Mouse (Mus musculus) naive thymus-derived CD4-positive, alpha-beta T cell, adult 2 months (primary cell): ENCODE measurements around the gene Cacng1.

ENCODE experiments used
- DNase-seq: peaks from one replicate; pipeline ENCODE4 v3.0.0-alpha.2; 2011; ENCODE audit warnings: low read depth

Gene Cacng1

DNA sequence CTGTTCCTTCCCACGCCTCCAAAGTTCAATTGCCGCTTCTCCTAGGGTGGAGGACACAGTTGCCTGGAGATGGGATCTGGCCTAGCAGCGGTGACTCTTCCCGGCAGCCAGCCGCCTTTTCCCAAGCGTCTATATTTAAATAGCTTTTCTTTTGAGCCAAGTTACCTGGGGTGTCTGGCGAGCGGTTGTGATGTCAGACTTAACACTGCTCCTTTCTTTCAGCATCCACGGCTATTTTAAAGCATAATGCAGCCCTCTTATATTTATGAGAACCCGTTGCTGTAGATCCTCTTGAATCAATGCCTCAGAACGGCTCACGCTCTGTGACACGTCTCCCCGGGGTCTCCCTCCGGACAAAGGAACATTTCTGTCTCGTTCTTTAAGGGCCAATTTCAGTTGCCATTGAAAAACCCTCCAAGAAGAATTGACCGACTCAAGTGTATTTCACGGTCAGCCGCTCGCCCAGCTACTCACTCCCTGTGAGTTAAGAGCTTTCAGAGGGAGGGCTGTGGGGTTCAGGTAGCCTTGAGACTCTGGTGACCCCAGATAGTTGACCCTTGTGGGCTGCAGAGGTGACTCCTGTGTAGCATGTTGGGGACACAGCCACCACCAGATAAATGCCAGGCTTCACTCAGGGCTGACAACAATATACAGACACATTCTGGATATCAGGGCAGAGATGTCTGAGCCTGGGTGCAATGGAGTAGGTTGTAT, 8.3 kb downstream of the Cacng1 start:
- no peak for DNase-seq

GRCm38 (mm10) chr11:107705476-107706074, 10.7 kb downstream of the Cacng1 start:
- no peak for DNase-seq

GRCm38 (mm10) chr11:107705060-107705459, 11.3 kb downstream of the Cacng1 start:
- DNase-seq = no peak

GRCm38 (mm10) chr11:107703272-107704134, 12.8 kb downstream of the Cacng1 start:
- DNase-seq = no peak

DNA sequence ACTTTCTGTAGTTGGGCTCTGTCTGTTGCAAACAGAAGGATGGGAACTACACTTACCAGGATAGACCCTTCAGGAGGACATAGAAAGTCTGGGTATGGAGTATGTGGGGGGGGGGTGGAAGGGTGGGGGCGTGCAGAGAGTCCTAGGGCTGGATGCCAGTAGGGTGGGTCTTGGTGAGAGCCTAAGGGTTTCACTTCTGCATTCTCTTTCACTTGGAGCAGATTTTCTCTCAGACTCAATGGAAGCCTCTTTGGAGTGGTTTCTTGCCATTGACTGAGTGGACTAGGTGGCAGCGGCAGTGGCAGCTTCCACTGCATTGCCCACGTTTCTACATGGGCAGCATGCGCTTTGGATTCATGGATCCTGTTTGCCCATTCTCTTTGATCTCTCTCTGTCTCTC, 16.4 kb downstream of the Cacng1 start:
- no peak for DNase-seq

- peak; percentile 12 for DNase-seq
Observed at GRCm38 (mm10) chr11:107693338-107693737, 23.0 kb downstream of the Cacng1 start.

DNA sequence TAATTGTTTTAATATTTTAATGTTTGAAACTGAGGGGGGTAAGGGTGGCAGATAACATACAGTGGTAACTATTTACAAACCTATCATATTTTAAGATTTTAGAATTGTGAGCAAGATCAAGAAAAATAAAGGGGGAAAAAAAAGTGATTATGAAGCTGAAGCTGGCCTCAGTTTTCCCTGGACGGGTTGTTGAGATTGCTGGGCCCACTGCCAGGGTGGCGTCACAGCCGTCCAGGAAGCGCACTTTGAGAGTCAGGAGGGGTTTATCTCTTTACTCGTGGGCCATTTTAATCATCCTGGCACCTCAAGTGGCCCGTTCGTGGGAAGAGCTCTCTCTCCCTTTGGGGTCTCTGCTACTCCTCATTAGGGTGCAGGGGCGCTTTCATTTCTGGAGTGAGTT, 24.8 kb downstream of the Cacng1 start:
- DNase-seq = no peak

GRCm38 (mm10) chr11:107688480-107688879, 27.8 kb downstream of the Cacng1 start:
- DNase-seq = no peak

DNA sequence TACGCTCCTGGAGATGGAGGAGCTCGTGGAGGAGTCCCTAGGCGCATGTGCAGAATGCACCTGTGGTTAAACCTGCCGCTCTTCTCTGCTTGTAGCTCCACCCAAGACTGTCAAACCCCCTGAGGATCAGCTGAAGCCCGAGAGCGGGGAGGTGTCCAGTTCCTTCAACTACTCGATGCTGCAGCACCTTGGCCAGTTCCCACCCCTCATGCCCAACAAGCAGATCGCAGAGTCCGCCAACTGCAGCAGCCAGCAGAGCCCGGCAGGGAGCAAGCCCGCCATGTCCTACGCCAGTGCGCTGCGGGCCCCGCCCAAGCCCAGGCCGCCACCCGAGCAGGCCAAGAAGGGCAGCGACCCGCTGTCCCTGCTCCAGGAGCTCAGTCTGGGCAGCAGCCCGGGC, 30.0 kb downstream of the Cacng1 start:
- DNase-seq = no peak

- DNase-seq = no peak
Observed at GRCm38 (mm10) chr11:107683544-107684465, 32.5 kb downstream of the Cacng1 start.

- no peak for DNase-seq
Observed at GRCm38 (mm10) chr11:107682694-107683355, 33.5 kb downstream of the Cacng1 start.

DNA sequence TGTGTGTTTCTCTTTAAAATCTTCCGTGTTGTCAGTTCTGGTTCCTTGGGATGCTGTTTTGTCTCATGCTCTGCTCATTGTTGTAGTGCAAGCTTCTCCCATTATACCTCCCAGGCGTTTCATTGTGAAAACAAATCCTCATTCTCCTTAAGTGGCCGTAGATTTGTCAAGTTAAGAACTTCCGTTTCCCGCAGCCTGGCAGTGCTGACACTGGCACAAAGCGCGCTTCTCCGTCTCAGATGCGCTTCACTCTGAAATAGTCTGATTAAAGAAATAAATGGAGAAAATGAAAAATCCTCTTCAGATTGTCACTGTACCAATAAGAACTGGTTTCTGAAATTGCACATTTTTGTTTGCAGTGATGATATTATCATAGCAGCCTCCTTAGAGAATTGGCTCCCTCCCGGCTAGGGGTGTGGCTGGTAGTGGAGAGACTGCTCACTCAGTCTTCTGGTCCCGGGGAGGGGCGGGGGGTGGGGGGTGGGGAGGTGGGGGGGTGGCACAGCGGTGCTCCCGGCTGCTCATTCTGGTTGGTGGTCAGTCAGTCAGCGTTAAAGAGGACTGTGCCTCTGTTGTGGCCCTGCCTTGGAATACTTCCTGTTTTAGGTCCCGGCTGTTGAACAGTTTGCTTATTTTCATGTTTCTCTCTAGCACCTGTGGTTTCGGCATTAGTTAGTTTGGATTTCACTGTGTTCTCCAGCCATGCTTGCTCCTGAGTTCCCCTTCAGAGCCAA, 39.9 kb downstream of the Cacng1 start:
- no peak for DNase-seq

DNA sequence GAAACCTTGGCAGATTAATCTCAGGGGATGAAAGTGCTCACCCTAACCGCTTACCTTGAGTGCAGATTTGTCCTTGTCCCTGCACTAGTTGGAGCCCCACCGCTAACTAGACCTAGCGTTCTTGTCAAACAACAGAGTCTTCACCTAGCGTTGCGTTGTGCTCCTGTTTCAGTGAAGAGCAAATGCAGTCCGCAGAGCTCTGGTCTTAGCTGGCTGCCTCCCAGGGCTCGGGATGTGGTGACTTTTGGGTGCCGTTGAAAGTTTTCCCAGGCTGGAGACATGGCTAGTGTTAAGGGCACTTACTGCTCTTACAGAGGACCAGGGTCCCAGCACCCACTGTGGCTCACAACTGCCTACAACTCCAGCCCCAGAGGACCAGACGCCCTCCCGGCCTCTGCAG, 41.1 kb downstream of the Cacng1 start:
- no peak for DNase-seq

- DNase-seq = no peak
Observed at GRCm38 (mm10) chr11:107674601-107675000, 41.7 kb downstream of the Cacng1 start.

DNA sequence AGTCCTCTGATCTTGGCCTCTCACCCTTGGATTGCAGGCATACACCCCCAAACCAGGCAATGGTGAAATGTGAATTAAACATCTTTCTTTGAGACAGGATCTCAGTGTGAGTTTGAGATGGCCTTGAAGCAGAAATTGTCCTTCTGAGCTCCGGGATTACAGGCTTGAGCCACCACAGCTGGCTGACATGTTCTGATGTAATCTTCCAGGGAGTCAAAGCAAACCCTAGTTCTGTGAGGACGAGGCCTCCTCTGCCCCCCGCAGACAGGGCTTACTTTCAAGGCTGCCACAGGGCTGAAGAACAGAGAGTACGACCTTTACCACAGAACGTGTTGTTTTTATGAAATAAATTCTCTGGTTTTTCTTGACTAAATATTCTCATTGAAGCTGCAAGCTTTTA, 42.3 kb downstream of the Cacng1 start:
- no peak for DNase-seq

- DNase-seq = no peak
Observed at GRCm38 (mm10) chr11:107668977-107669376, 47.3 kb downstream of the Cacng1 start.

DNA sequence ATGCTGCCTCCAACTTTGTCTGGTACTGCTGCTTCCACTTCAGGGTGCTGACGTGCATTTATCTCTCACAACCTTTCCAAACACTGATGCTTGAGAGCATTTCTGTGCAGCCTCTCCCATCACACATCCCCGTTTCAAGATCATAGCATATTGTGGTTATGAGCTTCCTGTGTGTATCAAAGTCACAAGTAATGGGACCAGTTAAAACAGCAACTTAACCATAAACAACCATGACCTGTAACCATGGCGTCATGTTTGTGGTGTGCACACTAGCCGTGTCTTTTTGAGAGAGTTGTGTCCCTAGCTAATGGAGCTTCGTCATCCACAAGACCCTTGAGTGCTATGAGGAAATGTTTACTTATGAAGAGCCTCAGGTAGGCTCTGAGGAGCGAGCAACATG, 48.1 kb downstream of the Cacng1 start:
- peak; percentile 76 for DNase-seq

DNA sequence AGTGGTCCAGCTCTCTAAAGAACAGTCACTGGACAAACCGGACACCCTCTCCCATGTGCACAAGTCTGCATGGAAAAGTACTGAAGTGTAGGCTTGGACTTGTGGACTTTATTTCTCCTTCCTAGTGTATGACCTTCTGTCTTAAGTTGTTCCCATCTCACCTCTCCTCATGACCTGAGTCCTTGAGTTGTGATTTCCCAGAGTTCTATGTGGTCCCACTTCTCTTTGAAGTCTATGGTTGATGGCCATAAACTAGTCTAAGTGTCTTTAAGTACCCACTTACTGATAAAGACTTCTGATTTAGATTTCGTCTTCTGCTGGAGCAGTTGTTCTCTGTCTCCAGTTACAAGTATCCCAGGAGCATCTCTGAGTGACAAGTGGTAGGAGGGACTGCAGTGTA, 48.8 kb downstream of the Cacng1 start:
- DNase-seq = peak; percentile 12

DNA sequence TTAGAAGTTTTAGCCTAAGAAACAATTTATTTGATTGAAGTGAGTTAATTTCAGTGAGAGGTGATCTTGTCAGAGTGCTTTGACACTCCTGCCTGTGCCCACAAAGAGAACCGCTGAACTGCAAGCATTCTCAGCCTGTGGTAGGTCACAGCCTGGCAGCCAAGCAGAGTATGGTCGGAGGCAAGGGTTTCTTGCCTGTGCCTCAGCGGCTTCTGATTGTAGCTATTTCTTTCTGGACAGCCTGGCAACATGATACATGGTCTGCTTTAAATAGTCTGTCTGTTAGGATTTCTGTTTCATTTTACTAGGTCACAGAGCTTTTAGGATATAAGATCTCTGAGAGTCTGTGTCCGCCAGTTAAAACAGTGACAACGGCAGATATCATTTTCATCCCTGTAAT, 53.7 kb downstream of the Cacng1 start:
- no peak for DNase-seq

GRCm38 (mm10) chr11:107660452-107660851, 55.9 kb downstream of the Cacng1 start:
- DNase-seq = no peak

- DNase-seq = no peak
Observed at GRCm38 (mm10) chr11:107657117-107657516, 59.2 kb downstream of the Cacng1 start.
